Mouse (Mus musculus) neural tube, embryonic 15.5 days (tissue): Measurements from ENCODE around the gene Apol6. TPM values are rescaled to one million over a fixed set of nuclear protein-coding genes. Genes with fewer than 3 reads are reported as not detected.

Experiments
- ATAC-seq: fragments of 200-750 bp; cut with Nextera tagmentation; 2 replicates; pipeline ENCODE4 v1.8.0; 2017; ENCODE audit warnings: mild to moderate bottlenecking, moderate TSS enrichment, moderate library complexity; ENCODE audit not compliant: low FRiP score
- H3K27ac ChIP-seq: fragments of 300-500 bp; sonication (generic); replicated peaks from 2 replicates; pipeline ENCODE4 v1.5.1; 2015; ENCODE audit warnings: mild to moderate bottlenecking, inconsistent platforms
- H3K27me3 ChIP-seq: fragments of 300-500 bp; sonication (generic); replicated peaks from 2 replicates; pipeline ENCODE4 v1.6.1; 2015; ENCODE audit warnings: inconsistent platforms
- H3K36me3 ChIP-seq: fragments of 300-500 bp; sonication (generic); 2 replicates; pipeline ENCODE4 v1.6.1; 2015; ENCODE audit warnings: inconsistent platforms
- H3K4me1 ChIP-seq: fragments of 300-500 bp; sonication (generic); 2 replicates; pipeline ENCODE4 v1.6.1; 2015; ENCODE audit warnings: inconsistent platforms
- H3K4me2 ChIP-seq: fragments of 300-500 bp; sonication (generic); 2 replicates; pipeline ENCODE4 v1.6.1; 2015; ENCODE audit warnings: inconsistent platforms, mild to moderate bottlenecking, moderate library complexity
- H3K4me3 ChIP-seq: fragments of 300-500 bp; sonication (generic); replicated peaks from 2 replicates; pipeline ENCODE4 v1.5.1; 2015; ENCODE audit warnings: mild to moderate bottlenecking, inconsistent platforms
- H3K9ac ChIP-seq: fragments of 300-500 bp; sonication (generic); replicated peaks from 2 replicates; pipeline ENCODE4 v1.6.1; 2015; ENCODE audit warnings: mild to moderate bottlenecking, inconsistent platforms
- H3K9me3 ChIP-seq: fragments of 300-500 bp; sonication (generic); replicated peaks from 2 replicates; pipeline ENCODE4 v1.6.1; 2016; ENCODE audit warnings: inconsistent platforms
- WGBS: fragments of 180-500 bp; shearing (Covaris S2); methylation state at CpG from one replicate; pipeline ENCODE4 v1.1.7; 2015; ENCODE audit warnings: mixed read lengths; 5-methylcytosine and 5-hydroxymethylcytosine counted together
- polyA plus RNA-seq: library from polyadenylated mRNA; unstranded; fragments of >200 nt; fragmentation: Nextera tagmentation; extraction: Ambion mirVana; gene quantifications from 2 replicates; pipeline ENCODE4 v1.2.1, GENCODE M21; 2015

Gene Apol6
- polyA plus RNA-seq, 1 experiment from 2014 or later: not detected

- Histone ChIP-seq H3K27me3 (no peaks in the 10 kb centered on the region), H3K4me3 (no peak overlapping the region), H3K36me3 (peaks cover 32% of the 10 kb centered on the region), H3K4me2 (no peak overlapping the region), H3K4me1 (peaks cover 10% of the 10 kb centered on the region), H3K9me3 (no peaks in the 10 kb centered on the region), H3K27ac (no peak overlapping the region), H3K9ac (no peak overlapping the region)
- no peak for ATAC-seq
- 84% methylated on average over 4 of the region's 4 CpGs for whole genome bisulfite sequencing
Measured at GRCm38 (mm10) chr15:77091394-77091793, 46.9 kb downstream of the Apol6 start.

- Histone ChIP-seq H3K9ac (no peak overlapping the region), H3K36me3 (peaks cover 46% of the 10 kb centered on the region), H3K27ac (no peak overlapping the region), H3K9me3 (no peaks in the 10 kb centered on the region), H3K4me2 (no peak overlapping the region), H3K4me1 (peaks cover 7% of the 10 kb centered on the region), H3K4me3 (no peak overlapping the region), H3K27me3 (no peaks in the 10 kb centered on the region)
- WGBS: 96% methylated on average over 13 of the region's 13 CpGs
- ATAC-seq: no peak
Measured at GRCm38 (mm10) chr15:77094431-77094830, 49.9 kb downstream of the Apol6 start.

- ATAC-seq: no peak
- H3K36me3 ChIP-seq: peaks cover 53% of the 10 kb centered on the region
- 98% methylated on average over 1 of the region's 1 CpGs for WGBS
- no peaks in the 10 kb centered on the region for H3K27me3 ChIP-seq
- H3K4me1 ChIP-seq: peaks cover 3% of the 10 kb centered on the region; the same call in 1 of the 2 replicates
- H3K4me2 ChIP-seq: no peak overlapping the region
- H3K4me3 ChIP-seq: no peak overlapping the region
- H3K27ac ChIP-seq: no peak overlapping the region
- no peaks in the 10 kb centered on the region for H3K9me3 ChIP-seq
- H3K9ac ChIP-seq: no peak overlapping the region
Measured at GRCm38 (mm10) chr15:77095216-77095615, 50.7 kb downstream of the Apol6 start.

- Histone ChIP-seq H3K27ac (no peak overlapping the region), H3K9me3 (no peaks in the 10 kb centered on the region), H3K36me3 (peaks cover 57% of the 10 kb centered on the region), H3K4me3 (no peak overlapping the region), H3K4me2 (no peak overlapping the region), H3K27me3 (no peaks in the 10 kb centered on the region), H3K9ac (no peak overlapping the region), H3K4me1 (no peaks in the 10 kb centered on the region)
- WGBS: 85% methylated on average over 6 of the region's 6 CpGs
- ATAC-seq: no peak
Measured at GRCm38 (mm10) chr15:77097358-77097757, 52.8 kb downstream of the Apol6 start.

GRCm38 (mm10) chr15:77099756-77100155 lies 55.2 kb downstream of the Apol6 start:
- ATAC-seq: no peak
- no peaks in the 10 kb centered on the region for H3K27me3 ChIP-seq
- no peaks in the 10 kb centered on the region for H3K9me3 ChIP-seq
- H3K4me1 ChIP-seq: peaks cover 11% of the 10 kb centered on the region; the same call in 1 of the 2 replicates
- no peak overlapping the region for H3K27ac ChIP-seq
- no peak overlapping the region for H3K4me3 ChIP-seq
- WGBS: 76% methylated on average over 3 of the region's 3 CpGs
- no peak overlapping the region for H3K4me2 ChIP-seq
- H3K36me3 ChIP-seq: peaks cover 52% of the 10 kb centered on the region
- H3K9ac ChIP-seq: no peak overlapping the region

- Histone ChIP-seq H3K4me2 (no peak overlapping the region), H3K27me3 (no peaks in the 10 kb centered on the region), H3K9ac (no peak overlapping the region), H3K4me1 (peaks cover 20% of the 10 kb centered on the region; the same call in 1 of the 2 replicates), H3K27ac (no peak overlapping the region), H3K9me3 (no peaks in the 10 kb centered on the region), H3K36me3 (peaks cover 40% of the 10 kb centered on the region), H3K4me3 (no peak overlapping the region)
- 72% methylated on average over 5 of the region's 5 CpGs for WGBS
- ATAC-seq: no peak
Measured at GRCm38 (mm10) chr15:77102685-77103084, 58.2 kb downstream of the Apol6 start.

- 51% methylated on average over 10 of the region's 10 CpGs for WGBS
- Histone ChIP-seq H3K4me3 (no peak overlapping the region), H3K9ac (no peak overlapping the region), H3K4me1 (peaks cover 20% of the 10 kb centered on the region; the same call in 1 of the 2 replicates), H3K27ac (peak overlapping the region; percentile 28; the same call in 1 of the 2 replicates), H3K9me3 (no peaks in the 10 kb centered on the region), H3K4me2 (no peak overlapping the region), H3K36me3 (peaks cover 28% of the 10 kb centered on the region), H3K27me3 (no peaks in the 10 kb centered on the region)
- no peak for ATAC-seq
Measured at GRCm38 (mm10) chr15:77104349-77105158, 60.0 kb downstream of the Apol6 start.

GRCm38 (mm10) chr15:77105273-77105672 lies 60.7 kb downstream of the Apol6 start:
- no peak for ATAC-seq
- 61% methylated on average over 10 of the region's 10 CpGs for WGBS
- Histone ChIP-seq H3K9ac (no peak overlapping the region), H3K36me3 (peaks cover 22% of the 10 kb centered on the region), H3K4me3 (no peak overlapping the region), H3K27me3 (no peaks in the 10 kb centered on the region), H3K4me1 (peaks cover 20% of the 10 kb centered on the region; the same call in 1 of the 2 replicates), H3K4me2 (no peak overlapping the region), H3K27ac (no peak overlapping the region), H3K9me3 (no peaks in the 10 kb centered on the region)

Other genes starting within 250 kb of the Apol6 start
- 36.6 and 38.4 TPM in 2 replicates for gene Zfp251, start 173.3 kb upstream of the Apol6 start, polyA plus RNA-seq
- 9.5 TPM in 2 replicates for gene Zfp7, start 165.5 kb upstream of the Apol6 start, polyA plus RNA-seq
- 1.8 and 2.9 TPM in 2 replicates for gene Gm49527, start 165.4 kb upstream of the Apol6 start, polyA plus RNA-seq
- 19.1 and 19.5 TPM in 2 replicates for gene Zfp647, start 119.3 kb upstream of the Apol6 start, polyA plus RNA-seq
- 43.1 and 50.0 TPM in 2 replicates for gene 1110038F14Rik, start 96.2 kb upstream of the Apol6 start, polyA plus RNA-seq
- gene Mb, start 5.9 kb downstream of the Apol6 start, polyA plus RNA-seq: 1.3 TPM in 2 replicates